Mouse (Mus musculus) liver (tissue): Measurements from ENCODE around the gene Actl9.
A peak's percentile ranks its signal among the peaks of the same experiment; 100 is the strongest.

Experiments
- DNase-seq: peaks from one replicate; pipeline ENCODE4 v3.0.0-alpha.2; 2020; ENCODE audit warnings: mixed read lengths

The Actl9 gene

DNA sequence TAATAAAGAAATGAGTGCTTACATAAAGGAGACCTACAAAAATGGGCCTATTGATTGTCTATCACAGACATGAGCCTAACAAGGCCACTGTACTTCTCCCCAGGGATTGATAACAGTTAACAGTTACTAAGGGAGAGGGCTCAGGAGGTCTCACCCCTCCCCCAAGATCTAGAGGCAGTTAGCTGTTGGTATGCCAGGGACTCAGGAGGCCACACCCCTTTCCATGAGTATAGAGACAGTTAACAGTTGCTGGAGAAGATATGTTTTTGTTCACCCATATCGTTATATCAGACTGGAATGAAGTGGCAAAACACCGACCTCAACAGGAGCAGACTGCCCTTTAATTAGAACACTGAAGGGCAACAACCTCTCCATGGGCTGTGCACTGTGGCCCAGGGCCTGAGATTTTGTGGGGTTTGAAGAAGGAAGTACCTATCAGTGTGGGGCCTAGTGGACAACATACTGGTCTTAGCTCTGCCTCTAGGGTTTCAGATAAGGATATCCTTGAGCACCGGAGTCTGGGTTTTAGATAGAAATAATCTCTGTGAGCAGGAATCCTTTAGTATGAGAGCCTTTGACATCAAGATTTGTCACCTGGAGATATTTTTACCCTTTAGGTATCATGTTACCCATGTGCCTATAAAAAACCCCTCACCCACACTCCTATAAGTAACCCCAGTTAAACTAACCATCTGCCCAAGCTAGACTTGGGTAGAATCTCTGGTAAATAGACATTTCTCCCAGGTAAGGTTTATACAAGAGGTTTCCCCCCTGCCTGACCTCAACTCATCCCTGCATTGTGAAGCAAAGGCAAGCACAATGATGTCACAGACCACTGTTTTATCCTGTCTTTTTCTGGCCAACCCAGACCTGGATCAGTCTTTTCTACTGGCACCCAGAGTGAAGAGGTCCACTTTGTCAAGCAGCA, at the start of gene Actl9:
Actl9 (plus strand) TSS at position 878 of the 928 bp plus-strand sequence.
- peak; percentile 27 for DNase-seq

DNA sequence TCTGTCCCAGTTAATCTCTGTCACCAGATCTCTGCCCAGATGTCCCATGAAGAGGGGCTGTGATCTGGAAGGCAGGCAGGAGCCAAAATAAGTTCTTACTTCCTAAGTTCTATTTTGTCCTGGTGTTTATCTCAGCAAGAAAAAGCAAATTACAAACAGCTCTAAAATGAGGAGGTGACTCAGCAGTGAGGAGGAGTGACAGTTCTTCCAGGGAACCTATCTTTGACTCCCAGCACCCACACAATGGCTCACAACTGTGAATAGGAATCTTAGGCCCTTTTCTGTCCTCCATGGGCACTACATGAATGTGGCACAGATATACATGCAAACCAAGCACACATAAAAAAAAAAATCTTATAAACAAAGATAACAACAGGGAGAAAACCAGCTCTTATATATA, 47.0 kb upstream of the Actl9 start:
- no peak for DNase-seq

DNA sequence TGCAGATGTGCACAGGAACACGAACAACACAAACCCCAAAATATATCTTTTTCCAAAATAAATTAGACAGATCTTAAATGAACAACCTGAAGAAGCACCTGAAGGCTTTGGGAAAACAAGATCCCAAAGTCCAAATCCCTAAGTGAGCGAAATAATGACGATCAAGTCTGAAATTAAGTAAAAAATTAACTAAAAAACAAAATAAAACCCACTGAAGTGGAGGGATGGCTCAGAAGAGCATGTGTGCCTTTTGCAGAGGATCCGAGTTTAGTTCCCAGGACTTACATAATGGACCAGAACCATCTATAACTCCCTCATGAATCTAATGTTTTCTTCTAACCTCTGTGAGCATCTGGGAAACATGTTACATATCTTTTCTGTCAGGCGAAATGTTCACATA, 40.4 kb upstream of the Actl9 start:
- no peak for DNase-seq

DNA sequence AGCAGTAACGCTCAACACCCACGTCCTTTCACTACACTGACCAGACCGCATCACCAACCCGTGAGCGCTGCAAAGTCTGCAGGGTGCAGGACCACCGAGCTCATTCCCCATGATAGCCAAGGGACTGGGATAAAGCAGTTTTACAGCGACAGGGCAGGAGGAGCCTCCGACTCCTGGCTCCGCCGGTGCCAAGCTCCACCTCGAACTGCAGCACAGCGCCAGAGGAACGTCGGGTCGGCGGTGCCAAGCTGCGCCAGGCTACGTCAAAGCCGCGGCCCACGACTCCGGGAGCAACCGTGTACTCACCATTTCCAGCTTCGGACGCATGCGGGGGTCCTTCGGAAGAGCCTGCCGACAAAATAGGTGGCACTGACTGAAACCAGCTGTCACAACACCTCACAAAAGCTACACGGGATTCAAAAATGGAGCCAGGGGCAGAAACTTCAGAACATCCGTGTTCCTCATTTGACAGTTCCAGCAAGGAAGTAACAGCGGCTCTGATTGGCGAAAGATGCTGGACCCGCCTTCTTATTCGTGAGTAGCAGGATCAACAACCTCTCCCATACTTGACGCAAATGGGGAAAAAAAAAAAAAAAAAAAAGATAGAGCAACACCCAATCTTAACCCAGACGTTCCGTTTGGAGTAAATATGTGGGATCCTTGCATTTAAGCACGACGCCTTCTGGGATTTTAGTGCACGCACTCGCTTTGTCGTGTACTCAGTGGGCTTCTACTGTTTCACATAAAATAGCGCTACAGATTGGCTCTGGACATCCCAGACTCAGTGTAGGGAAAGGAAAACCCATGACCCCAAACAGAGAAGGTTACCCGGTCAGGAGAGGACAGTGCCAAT, 38.3 kb upstream of the Actl9 start, which contains the start of gene Zfp101:
Zfp101 (minus strand) TSS at position 460 of the 853 bp plus-strand sequence.
- DNase-seq, result peak; percentile 87

DNA sequence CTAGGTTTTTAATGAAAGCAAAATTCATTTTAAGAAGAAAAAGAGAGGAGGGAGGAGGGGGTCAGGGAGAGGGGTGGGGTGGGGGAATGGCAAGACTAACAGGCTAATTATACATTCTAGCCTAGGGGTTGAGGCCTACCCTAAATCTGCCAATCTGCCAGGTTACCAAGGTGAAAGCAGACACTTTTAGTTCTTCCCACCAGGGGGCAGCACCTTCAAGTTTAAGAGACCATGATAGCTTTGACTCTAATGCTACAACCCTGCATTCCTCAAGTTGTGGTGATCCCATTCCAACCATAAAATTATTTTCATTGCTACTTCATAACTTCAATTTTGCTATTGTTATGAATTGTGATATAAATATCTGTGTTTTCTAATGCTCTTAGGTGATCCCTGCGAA, 6.5 kb downstream of the Actl9 start:
- DNase-seq, result peak; percentile 74

DNA sequence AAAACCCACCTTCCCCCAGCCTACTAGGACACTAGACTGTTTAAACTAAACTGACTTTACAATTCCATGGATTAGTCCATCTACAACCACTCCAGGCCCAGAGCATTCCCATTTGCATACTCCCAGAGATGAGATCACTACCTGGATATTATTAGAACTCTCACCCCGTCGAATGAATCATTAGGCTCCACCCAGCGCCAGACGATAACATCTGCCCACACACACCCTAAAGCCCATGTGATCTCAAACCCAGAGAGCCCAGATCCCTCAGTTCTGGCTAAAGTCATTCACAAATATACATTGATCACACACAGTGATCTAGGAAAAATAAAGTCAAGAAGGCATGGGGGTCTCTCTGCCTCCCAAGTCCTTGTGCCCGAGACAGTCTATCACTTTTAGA, 7.2 kb downstream of the Actl9 start:
- DNase-seq, result no peak

DNA sequence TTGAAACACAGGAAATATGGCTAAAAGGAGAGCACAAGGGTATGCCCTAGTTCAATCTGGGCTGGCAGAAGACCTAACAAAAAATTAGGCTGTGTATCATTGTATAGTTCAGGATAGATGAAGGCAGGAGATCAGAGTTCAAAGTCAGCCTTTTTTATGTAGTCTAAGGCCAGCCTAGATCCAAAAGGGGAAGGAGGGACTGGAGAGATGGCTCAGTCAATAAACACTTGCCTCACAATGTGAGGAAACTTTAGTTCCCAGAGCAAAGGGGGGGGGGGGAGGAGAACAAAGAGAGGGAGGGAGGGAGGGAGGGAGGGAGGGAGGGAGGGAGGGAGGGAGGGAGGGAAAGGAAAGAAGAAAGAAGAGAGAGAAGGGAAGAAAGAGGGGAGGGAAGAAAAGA, 8.5 kb downstream of the Actl9 start:
- DNase-seq, result no peak

DNA sequence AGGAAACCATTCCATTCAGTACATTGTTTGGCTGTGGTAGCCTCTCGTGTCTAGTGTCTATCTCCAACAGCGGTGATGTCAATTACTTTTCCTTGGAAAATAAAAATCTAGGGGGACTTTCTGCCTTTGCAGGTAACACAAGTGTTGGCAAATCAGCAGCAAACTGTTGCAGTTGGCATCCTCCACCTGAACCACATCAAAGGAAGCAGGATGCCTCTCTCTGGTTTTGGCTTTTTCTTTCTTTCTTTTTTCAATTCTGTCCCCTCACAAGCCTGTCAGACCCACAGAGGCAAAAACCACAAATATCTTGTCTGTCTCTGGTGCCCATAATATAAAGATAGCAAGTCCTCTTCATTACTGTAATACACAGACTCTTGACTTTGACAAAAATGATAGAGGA, 23.9 kb downstream of the Actl9 start:
- DNase-seq, result no peak

DNA sequence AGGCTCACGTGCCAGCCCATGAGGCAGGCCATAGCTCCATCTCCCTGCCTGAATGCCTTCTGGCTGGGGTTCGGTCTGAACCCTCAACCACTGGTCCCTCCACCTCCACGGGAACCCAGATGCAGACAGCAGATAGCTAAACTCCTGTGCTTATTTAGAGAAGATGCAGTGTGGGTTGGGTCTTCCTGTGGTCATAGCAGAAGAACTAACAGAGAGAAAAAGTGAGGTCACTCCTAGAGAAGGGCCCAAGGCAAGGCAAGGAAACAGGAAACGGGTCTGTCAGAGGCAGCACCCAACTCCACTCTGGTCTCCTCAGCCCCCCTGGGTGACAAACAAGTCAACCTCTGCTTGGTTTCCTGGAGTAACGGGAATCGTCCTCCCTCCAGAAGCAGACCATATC, 38.5 kb downstream of the Actl9 start:
- DNase-seq, result no peak
